Mouse (Mus musculus) B cell, adult 62 days (primary cell): ENCODE results near the gene Gm8374. TPM values are rescaled to one million over a fixed set of nuclear protein-coding genes. Genes with fewer than 3 reads are reported as not detected.

Experiments
- total RNA-seq: library from RNA; stranded (reverse); gene quantifications from 4 replicates; pipeline ENCODE4 v1.2.4, GENCODE M21; 2023

The Gm8374 gene
- total RNA-seq, result not detected in 4 replicates

GRCm38 (mm10) chr14:7365034-7365433 lies at the start of gene Gm8374:
TSS of gene Gm8374 (minus strand) at chr14:7365134.

GRCm38 (mm10) chr14:7332295-7332694 lies 32.6 kb downstream of the Gm8374 start, which contains the start of gene Gm5797:
TSS of gene Gm5797 (minus strand) at chr14:7332395.

GRCm38 (mm10) chr14:7314661-7315060 lies 50.3 kb downstream of the Gm8374 start, which contains the start of gene Gm3739:
TSS of gene Gm3739 (minus strand) at chr14:7315049.

Other genes starting within 250 kb of the Gm8374 start
- gene Gm6676, start 239.7 kb downstream of the Gm8374 start, total RNA-seq, result not detected in 4 replicates
- 0.40 TPM in 1 of 4 replicates, not detected in the others for gene Gm3512, start 190.6 kb downstream of the Gm8374 start, total RNA-seq
- not detected in 4 replicates for gene Gm16434, start 170.6 kb downstream of the Gm8374 start, total RNA-seq
- gene Gm3727, start 100.4 kb downstream of the Gm8374 start, total RNA-seq, result not detected in 4 replicates
- 0.50 to 0.64 TPM in 2 of 4 replicates, not detected in the others for gene Gm3739, start 50.1 kb downstream of the Gm8374 start, total RNA-seq
- gene Gm5797, start 32.7 kb downstream of the Gm8374 start, total RNA-seq, result not detected in 4 replicates
- not detected in 4 replicates for gene Gm3755, start 85.8 kb upstream of the Gm8374 start, total RNA-seq
- not detected in 4 replicates for gene Gm3752, start 118.6 kb upstream of the Gm8374 start, total RNA-seq
- not detected in 4 replicates for gene Gm3558, start 203.4 kb upstream of the Gm8374 start, total RNA-seq
- not detected in 4 replicates for gene Gm10338, start 230.5 kb upstream of the Gm8374 start, total RNA-seq